Mouse (Mus musculus): ENCODE data around the gene Ank3.

DNA sequence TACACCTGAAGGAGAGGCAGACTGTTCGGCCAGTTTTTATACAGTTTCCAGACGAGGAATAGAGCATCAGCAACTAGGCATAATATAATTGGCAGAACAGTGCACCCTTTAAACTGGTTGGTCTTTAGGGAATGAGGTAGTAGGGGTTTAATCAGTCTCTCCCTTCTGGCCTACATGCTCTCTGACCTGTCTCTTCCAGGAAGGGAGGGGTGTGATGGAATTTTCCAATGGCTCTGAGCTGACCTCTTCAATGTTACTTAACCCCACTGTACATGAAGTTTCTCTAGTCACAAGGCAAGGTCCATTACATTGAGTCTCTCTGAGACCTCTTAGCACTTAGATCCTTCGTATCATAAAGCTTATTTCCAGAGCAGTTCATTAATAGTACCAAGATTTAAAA lies 272.9 kb downstream of the Ank3 start:
- TF ChIP-seq CTCF (IDR thresholded peaks at IDR 0.05 in 2 of 3, conservative IDR thresholded peaks at IDR 0.05 in 1 of 3; ENCODE audit: control insufficient read depth in 1 of 3, insufficient read depth in 1 of 3, low read depth in 2 of 3, low read length in 3 of 3, poor library complexity in 1 of 3, severe bottlenecking in 1 of 3) (no peak), GATA1 (IDR thresholded peaks at IDR 0.05; ENCODE audit: low read depth, low read length) (no peak)

Data from MEL (cell line).